Mouse (Mus musculus) layer of hippocampus, postnatal 10 days (tissue): Measurements from ENCODE around the gene Hoxa11. TPM values are rescaled to one million over a fixed set of nuclear protein-coding genes. Genes with fewer than 3 reads are reported as not detected.

ENCODE experiments used
- DNase-seq, 2 experiments: peaks; one replicate each; pipeline ENCODE4 v3.0.0; 2021; ENCODE audit warnings: low spot score in 2 of 2
- total RNA-seq, 2 experiments: library from RNA; stranded (reverse); gene quantifications; 2 replicates each; pipeline ENCODE4 v1.2.3; 2021

The Hoxa11 gene
- total RNA-seq, 2 experiments from 2014 or later = not detected

- DNase-seq = no peak
These were observed 11.8 kb downstream of the Hoxa11 start for GRCm38 (mm10) chr6:52233546-52234427.

DNA sequence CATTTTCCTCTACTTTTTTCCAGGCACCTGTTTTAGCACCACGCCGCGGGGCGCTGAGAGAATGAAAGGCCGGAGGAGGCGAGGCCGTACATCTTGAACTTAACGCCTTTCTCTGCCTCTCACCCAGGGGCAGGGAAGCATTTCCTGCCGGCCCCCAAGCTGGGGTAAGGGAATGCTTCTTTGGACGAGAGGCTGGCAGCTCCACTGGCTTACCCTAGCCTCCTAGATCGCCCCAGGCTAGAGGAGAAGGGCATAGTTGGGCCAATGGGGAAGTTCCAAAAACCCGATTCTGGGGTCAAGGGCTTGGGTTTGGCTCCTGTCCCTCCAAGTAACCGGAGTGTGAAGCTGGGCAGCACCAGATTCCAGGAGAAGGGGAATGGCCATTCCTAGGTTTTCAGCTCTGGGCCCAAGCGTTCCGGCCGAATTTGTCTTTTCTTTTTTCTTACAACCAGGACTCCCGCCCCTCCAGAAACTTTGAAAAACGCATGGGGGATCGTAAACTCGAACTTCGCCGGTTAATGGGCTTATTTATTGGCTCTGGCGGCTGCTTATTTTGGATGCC is 12.5 kb downstream of the Hoxa11 start:
- no peak for DNase-seq

DNA sequence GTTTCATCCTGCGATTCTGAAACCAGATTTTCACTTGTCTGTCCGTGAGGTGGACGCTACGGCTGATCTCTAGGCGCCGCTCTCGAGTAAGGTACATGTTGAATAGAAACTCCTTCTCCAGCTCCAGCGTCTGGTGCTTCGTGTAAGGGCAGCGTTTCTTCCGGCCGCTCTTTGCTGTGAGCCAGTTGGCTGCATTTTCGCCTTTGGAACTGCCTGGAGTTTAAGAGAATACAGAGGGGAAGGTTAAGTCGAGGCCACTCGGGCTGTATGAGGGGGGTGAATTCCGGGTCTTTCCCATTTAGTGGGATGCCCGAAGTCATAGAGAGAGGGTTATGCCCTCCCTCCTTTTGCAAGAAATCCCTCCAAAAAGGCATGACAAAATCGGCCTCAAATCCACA is 13.0 kb downstream of the Hoxa11 start:
- DNase-seq = no peak

DNA sequence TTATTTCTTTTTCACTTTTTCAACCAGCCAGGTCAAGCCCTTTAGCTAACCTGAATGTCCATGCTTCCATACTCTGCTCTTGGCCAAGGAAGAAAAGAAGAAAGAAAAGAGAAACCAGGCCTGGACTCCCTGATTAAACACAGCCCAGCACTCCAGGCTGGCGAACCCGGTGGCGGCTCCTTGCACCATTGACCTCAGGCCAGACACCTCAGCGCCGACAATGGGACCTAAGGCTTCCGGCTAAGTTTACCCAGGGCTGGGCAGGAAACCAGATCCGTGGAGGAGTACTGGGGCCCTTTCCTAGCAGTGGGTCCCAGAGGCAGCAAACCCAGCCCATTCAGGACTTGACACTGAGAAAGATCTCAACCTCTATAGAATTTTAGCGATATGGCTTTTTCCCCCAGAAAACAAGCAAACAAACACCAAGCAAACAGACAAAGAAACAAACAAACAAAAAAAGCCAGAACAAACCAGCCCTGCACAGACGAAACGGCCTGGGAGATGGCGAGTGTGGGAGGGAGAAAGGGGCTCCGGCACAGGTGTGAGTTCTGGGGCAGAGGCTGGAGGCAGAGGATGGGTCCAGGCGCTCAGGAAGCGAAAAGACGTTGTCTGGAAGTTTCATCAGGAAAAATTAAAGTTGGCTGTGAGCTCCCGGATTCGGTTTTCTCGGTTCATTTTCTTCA is 13.6 kb downstream of the Hoxa11 start:
- no peak for DNase-seq

- no peak for DNase-seq
These were observed 15.0 kb downstream of the Hoxa11 start, which contains the start of gene Hoxa9 for GRCm38 (mm10) chr6:52230516-52231165. TSS of gene Hoxa9 (minus strand) at chr6:52231089.

- no peak for DNase-seq
These were observed 15.8 kb downstream of the Hoxa11 start for GRCm38 (mm10) chr6:52229558-52230416.

DNA sequence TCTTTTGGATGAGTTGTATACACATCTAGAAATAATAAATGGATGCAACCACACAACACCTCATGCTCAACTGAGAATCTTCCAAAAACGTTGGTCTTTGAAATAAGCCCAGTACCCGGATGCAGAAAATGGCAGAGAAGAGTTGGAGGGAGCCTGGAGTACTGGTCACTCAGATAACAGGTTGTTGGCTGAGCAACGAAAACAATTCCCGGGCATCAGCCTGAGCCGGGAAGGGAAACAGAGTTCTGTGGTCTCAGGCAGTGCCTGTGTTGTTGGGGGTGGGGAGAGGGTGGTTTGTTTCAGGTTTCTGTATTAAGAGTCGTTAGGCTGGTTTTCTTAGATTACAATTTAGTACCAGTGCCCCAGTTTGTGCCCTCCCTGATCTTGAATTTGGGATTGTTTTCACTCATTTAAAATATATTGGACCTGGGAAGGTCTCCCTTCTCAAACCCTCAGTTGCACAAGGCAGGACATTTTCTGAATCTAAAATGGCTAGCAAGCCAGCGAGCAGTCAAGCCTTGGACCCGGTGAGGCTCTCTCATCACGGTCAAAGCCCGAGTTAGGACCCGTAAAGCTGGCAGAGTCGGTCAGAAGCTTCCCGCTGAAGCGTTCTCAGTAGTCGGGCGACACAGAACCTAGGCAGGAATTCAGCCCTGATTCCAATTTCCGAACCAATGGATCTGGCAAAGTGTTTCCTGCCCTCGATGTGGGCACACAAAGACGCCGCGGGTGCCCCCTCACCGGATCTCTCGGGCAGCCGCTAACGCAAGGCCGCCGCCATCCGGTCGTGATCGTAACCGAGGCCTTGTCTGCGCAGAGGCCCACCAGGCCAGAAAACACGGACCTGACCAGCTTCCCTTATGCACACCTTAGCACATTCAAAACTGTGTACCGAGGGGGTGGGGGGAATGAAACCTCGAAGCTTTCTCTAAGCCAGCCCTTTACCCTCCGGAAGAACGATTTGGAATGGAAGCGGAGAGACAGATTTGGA is 16.8 kb downstream of the Hoxa11 start:
- DNase-seq = no peak

GRCm38 (mm10) chr6:52227470-52228222 is 18.0 kb downstream of the Hoxa11 start:
- no peak for DNase-seq

DNA sequence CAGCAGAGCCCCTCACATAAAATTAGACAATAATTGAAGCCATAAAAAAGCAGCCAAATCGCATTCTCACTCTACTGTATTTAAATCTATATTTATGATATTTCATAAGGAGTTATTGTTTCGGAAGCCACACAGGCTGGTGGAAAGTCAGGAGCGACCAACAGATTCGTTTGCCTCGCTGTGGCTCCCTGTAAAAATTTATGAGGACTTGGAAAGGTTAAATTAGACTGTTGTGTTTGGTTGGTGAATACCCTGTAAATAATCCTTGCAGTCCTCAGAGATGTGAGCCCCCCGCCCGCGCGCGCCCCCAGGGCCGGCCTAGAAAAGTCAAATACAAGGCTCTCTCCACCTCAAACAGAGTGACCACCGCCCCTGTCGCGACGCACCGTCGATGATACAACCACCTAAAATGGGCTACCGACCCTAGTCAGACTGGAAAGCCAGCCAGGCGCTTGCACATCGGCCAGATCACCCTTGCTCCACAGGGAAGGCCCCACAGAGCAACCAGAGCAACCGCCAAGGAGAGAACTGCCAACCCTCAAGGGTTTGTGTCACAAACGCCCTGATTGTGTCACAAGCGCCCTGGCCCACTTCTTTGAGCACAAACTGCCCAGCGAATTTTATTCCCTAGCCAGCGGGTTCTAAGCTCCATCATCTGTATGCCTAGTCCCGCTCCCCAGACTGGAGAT is 18.9 kb downstream of the Hoxa11 start:
- DNase-seq = no peak

GRCm38 (mm10) chr6:52225612-52226568 is 19.7 kb downstream of the Hoxa11 start:
- DNase-seq = no peak

DNA sequence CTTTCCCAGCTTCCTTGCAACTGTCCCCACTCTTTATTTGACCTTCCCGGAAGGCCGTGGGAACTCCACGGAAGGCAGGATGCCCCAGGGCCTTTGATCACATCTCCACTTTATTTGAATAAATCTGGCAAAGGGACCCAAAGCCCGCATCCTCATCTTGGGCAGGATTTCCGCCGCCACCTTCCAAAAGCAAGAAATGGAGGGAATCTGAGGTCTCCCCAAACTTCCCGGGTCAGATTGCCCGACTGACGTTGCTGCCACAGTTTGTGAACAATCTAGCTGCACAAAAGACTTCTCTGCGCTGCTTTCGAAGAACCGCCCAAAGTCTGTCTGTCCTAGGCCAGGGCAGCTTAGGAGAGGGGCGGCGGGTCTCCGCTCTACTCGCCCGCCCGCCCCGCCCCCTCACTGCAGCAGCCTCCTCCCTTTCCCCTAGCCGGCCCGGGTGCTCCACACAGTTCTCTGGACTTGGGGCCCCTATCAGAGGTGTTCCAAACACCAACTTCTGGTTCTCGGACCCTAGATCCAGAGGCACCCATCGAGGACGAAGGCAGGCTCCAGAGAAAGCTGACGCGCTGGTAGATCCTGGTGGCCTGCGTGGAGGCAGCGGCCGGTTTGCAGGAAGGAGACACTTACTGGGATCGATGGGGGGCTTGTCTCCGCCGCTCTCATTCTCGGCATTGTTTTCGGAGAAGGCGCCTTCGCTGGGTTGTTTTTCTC is 20.6 kb downstream of the Hoxa11 start:
- no peak for DNase-seq

DNA sequence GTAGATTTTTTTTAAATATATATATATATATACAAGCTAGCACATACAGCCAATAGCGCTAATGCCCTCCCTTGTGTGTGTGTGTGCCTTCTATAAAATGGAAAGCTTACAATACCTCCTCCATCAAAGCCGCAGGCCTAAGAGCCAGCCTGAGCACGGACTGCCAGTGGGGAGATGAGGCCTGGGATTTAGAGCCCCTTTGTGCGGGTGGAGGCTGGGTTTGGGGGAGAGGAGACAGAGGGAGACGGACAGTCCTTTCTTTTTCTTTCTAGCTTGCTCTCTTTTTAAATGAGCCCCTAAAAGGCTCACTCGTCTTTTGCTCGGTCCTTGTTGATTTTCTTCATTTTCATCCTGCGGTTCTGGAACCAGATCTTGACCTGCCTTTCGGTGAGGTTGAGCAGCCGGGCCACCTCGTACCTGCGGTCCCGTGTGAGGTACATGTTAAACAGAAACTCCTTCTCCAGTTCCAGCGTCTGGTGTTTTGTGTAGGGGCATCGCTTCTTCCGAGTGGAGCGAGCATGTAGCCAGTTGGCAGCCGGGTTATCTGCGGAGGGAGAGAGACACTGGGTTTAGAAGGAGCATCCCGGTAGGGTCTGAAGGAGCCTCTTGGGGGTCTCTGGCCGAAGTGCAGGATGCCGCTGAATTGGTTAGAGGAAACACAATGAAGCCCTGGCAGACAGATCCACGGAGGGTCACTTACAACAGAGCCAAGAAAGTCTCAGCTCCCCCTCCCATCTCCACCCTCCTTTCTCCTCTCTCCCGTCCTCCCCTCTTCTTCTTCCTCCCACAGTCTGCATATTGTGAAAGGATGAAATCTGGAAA is 21.5 kb downstream of the Hoxa11 start:
- no peak for DNase-seq

- no peak for DNase-seq
These were observed 22.9 kb downstream of the Hoxa11 start for GRCm38 (mm10) chr6:52222729-52223128.

GRCm38 (mm10) chr6:52221993-52222685 is 23.5 kb downstream of the Hoxa11 start:
- DNase-seq = no peak
